Mouse (Mus musculus): ENCODE results near the gene Stx5a. TPM values are rescaled to one million over a fixed set of nuclear protein-coding genes. Genes with fewer than 3 reads are reported as not detected.
A peak's percentile ranks its signal among the peaks of the same experiment; 100 is the strongest.

Stx5a gene
- polyA plus RNA-seq, 1 experiment from 2014 or later = 128 TPM

- Histone ChIP-seq H3K9me3 (ENCODE audit: control insufficient read depth, low read length) (no peaks in the 10 kb centered on the region), H3K9ac (ENCODE audit: low read depth, low read length) (no peak overlapping the region), H3K27ac (ENCODE audit: low read depth, low read length) (no peak overlapping the region), H3K4me2 (replicated peaks; ENCODE audit: low read depth, low read length) (no peak overlapping the region), H3K4me3 (ENCODE audit: low read length) (no peak overlapping the region), H3K27me3 (ENCODE audit: control insufficient read depth, insufficient read depth, low read length) (no peaks in the 10 kb centered on the region), H3K4me1 (ENCODE audit: control insufficient read depth, insufficient read depth, low read length) (peaks cover 10% of the 10 kb centered on the region; the same call in 1 of the 2 replicates), H3K36me3 (ENCODE audit: control insufficient read depth, insufficient read depth, low read length) (peaks cover 50% of the 10 kb centered on the region)
- 88% methylated on average over 7 of the region's 7 CpGs for WGBS
- no peak for ATAC-seq (ENCODE audit: low FRiP score, low TSS enrichment)
Measured at GRCm38 (mm10) chr19:8706132-8706667, 35.0 kb upstream of the Stx5a start.

GRCm38 (mm10) chr19:8706930-8707329, 34.3 kb upstream of the Stx5a start:
- H3K9me3 ChIP-seq (ENCODE audit: control insufficient read depth, low read length) = no peaks in the 10 kb centered on the region
- H3K4me2 ChIP-seq (replicated peaks; ENCODE audit: low read depth, low read length) = no peak overlapping the region
- ATAC-seq (ENCODE audit: low FRiP score, low TSS enrichment) = no peak
- 98% methylated on average over 7 of the region's 7 CpGs for WGBS
- no peak overlapping the region for H3K9ac ChIP-seq (ENCODE audit: low read depth, low read length)
- no peak overlapping the region for H3K4me3 ChIP-seq (ENCODE audit: low read length)
- peaks cover 57% of the 10 kb centered on the region for H3K36me3 ChIP-seq (ENCODE audit: control insufficient read depth, insufficient read depth, low read length)
- H3K27me3 ChIP-seq (ENCODE audit: control insufficient read depth, insufficient read depth, low read length) = no peaks in the 10 kb centered on the region
- H3K4me1 ChIP-seq (ENCODE audit: control insufficient read depth, insufficient read depth, low read length) = peaks cover 18% of the 10 kb centered on the region; the same call in 1 of the 2 replicates
- H3K27ac ChIP-seq (ENCODE audit: low read depth, low read length) = no peak overlapping the region

GRCm38 (mm10) chr19:8708954-8709353, 32.3 kb upstream of the Stx5a start:
- H3K4me1 ChIP-seq (ENCODE audit: control insufficient read depth, insufficient read depth, low read length) = peaks cover 19% of the 10 kb centered on the region; the same call in 1 of the 2 replicates
- H3K4me2 ChIP-seq (replicated peaks; ENCODE audit: low read depth, low read length) = no peak overlapping the region
- no peak for ATAC-seq (ENCODE audit: low FRiP score, low TSS enrichment)
- H3K9ac ChIP-seq (ENCODE audit: low read depth, low read length) = no peak overlapping the region
- H3K27me3 ChIP-seq (ENCODE audit: control insufficient read depth, insufficient read depth, low read length) = no peaks in the 10 kb centered on the region
- peaks cover 59% of the 10 kb centered on the region for H3K36me3 ChIP-seq (ENCODE audit: control insufficient read depth, insufficient read depth, low read length)
- H3K27ac ChIP-seq (ENCODE audit: low read depth, low read length) = no peak overlapping the region
- WGBS = 96% methylated on average over 8 of the region's 8 CpGs
- H3K9me3 ChIP-seq (ENCODE audit: control insufficient read depth, low read length) = no peaks in the 10 kb centered on the region
- H3K4me3 ChIP-seq (ENCODE audit: low read length) = no peak overlapping the region

- H3K9ac ChIP-seq (ENCODE audit: low read depth, low read length) = no peak overlapping the region; the same call in 1 of the 2 replicates
- no peak overlapping the region for H3K4me2 ChIP-seq (replicated peaks; ENCODE audit: low read depth, low read length)
- H3K27me3 ChIP-seq (ENCODE audit: control insufficient read depth, insufficient read depth, low read length) = no peaks in the 10 kb centered on the region
- ATAC-seq (ENCODE audit: low FRiP score, low TSS enrichment) = no peak
- peaks cover 59% of the 10 kb centered on the region for H3K36me3 ChIP-seq (ENCODE audit: control insufficient read depth, insufficient read depth, low read length)
- H3K4me3 ChIP-seq (ENCODE audit: low read length) = no peak overlapping the region
- no peaks in the 10 kb centered on the region for H3K9me3 ChIP-seq (ENCODE audit: control insufficient read depth, low read length)
- H3K4me1 ChIP-seq (ENCODE audit: control insufficient read depth, insufficient read depth, low read length) = peaks cover 19% of the 10 kb centered on the region; the same call in 1 of the 2 replicates
- H3K27ac ChIP-seq (ENCODE audit: low read depth, low read length) = no peak overlapping the region
- WGBS = 95% methylated on average over 2 of the region's 2 CpGs
Measured at GRCm38 (mm10) chr19:8710057-8710456, 31.2 kb upstream of the Stx5a start.

GRCm38 (mm10) chr19:8711506-8711905, 29.7 kb upstream of the Stx5a start:
- no peaks in the 10 kb centered on the region for H3K27me3 ChIP-seq (ENCODE audit: control insufficient read depth, insufficient read depth, low read length)
- H3K36me3 ChIP-seq (ENCODE audit: control insufficient read depth, insufficient read depth, low read length) = peaks cover 56% of the 10 kb centered on the region
- peak overlapping the region; percentile 82 for H3K9ac ChIP-seq (ENCODE audit: low read depth, low read length)
- H3K9me3 ChIP-seq (ENCODE audit: control insufficient read depth, low read length) = no peaks in the 10 kb centered on the region
- 49% methylated on average over 4 of the region's 4 CpGs for WGBS
- peak overlapping the region; percentile 81 for H3K4me3 ChIP-seq (ENCODE audit: low read length)
- ATAC-seq (ENCODE audit: low FRiP score, low TSS enrichment) = no peak
- H3K27ac ChIP-seq (ENCODE audit: low read depth, low read length) = no peak overlapping the region
- H3K4me2 ChIP-seq (replicated peaks; ENCODE audit: low read depth, low read length) = peak overlapping the region; percentile 72
- peaks cover 19% of the 10 kb centered on the region; the same call in 1 of the 2 replicates for H3K4me1 ChIP-seq (ENCODE audit: control insufficient read depth, insufficient read depth, low read length)

GRCm38 (mm10) chr19:8711949-8712869, 29.0 kb upstream of the Stx5a start:
- 53% methylated on average over 10 of the region's 10 CpGs for WGBS
- H3K9ac ChIP-seq (ENCODE audit: low read depth, low read length) = peak overlapping the region; percentile 82
- H3K27me3 ChIP-seq (ENCODE audit: control insufficient read depth, insufficient read depth, low read length) = no peaks in the 10 kb centered on the region
- H3K4me3 ChIP-seq (ENCODE audit: low read length) = peak overlapping the region; percentile 81
- peak overlapping the region; percentile 72 for H3K4me2 ChIP-seq (replicated peaks; ENCODE audit: low read depth, low read length)
- no peak for ATAC-seq (ENCODE audit: low FRiP score, low TSS enrichment)
- peak overlapping the region; percentile 96 for H3K27ac ChIP-seq (ENCODE audit: low read depth, low read length)
- no peaks in the 10 kb centered on the region for H3K9me3 ChIP-seq (ENCODE audit: control insufficient read depth, low read length)
- peaks cover 19% of the 10 kb centered on the region; the same call in 1 of the 2 replicates for H3K4me1 ChIP-seq (ENCODE audit: control insufficient read depth, insufficient read depth, low read length)
- peaks cover 49% of the 10 kb centered on the region for H3K36me3 ChIP-seq (ENCODE audit: control insufficient read depth, insufficient read depth, low read length)

- peak overlapping the region; percentile 82 for H3K9ac ChIP-seq (ENCODE audit: low read depth, low read length)
- peaks cover 19% of the 10 kb centered on the region; the same call in 1 of the 2 replicates for H3K4me1 ChIP-seq (ENCODE audit: control insufficient read depth, insufficient read depth, low read length)
- WGBS = under 1% methylated on average over 13 of the region's 13 CpGs
- peaks cover 42% of the 10 kb centered on the region for H3K36me3 ChIP-seq (ENCODE audit: control insufficient read depth, insufficient read depth, low read length)
- H3K9me3 ChIP-seq (ENCODE audit: control insufficient read depth, low read length) = no peaks in the 10 kb centered on the region
- peak overlapping the region; percentile 72 for H3K4me2 ChIP-seq (replicated peaks; ENCODE audit: low read depth, low read length)
- peak; percentile 75 for ATAC-seq (ENCODE audit: low FRiP score, low TSS enrichment)
- H3K27ac ChIP-seq (ENCODE audit: low read depth, low read length) = peak overlapping the region; percentile 96
- H3K4me3 ChIP-seq (ENCODE audit: low read length) = peak overlapping the region; percentile 81
- no peaks in the 10 kb centered on the region for H3K27me3 ChIP-seq (ENCODE audit: control insufficient read depth, insufficient read depth, low read length)
Measured at GRCm38 (mm10) chr19:8712870-8713305, 28.3 kb upstream of the Stx5a start.

GRCm38 (mm10) chr19:8713306-8713996, 27.8 kb upstream of the Stx5a start:
- Histone ChIP-seq H3K27me3 (ENCODE audit: control insufficient read depth, insufficient read depth, low read length) (no peaks in the 10 kb centered on the region), H3K4me1 (ENCODE audit: control insufficient read depth, insufficient read depth, low read length) (peaks cover 19% of the 10 kb centered on the region; the same call in 1 of the 2 replicates), H3K4me2 (replicated peaks; ENCODE audit: low read depth, low read length) (peak overlapping the region; percentile 72), H3K4me3 (ENCODE audit: low read length) (peak overlapping the region; percentile 81), H3K9ac (ENCODE audit: low read depth, low read length) (peak overlapping the region; percentile 82), H3K27ac (ENCODE audit: low read depth, low read length) (peak overlapping the region; percentile 96), H3K36me3 (ENCODE audit: control insufficient read depth, insufficient read depth, low read length) (peaks cover 36% of the 10 kb centered on the region), H3K9me3 (ENCODE audit: control insufficient read depth, low read length) (no peaks in the 10 kb centered on the region)
- peak; percentile 90 for ATAC-seq (ENCODE audit: low FRiP score, low TSS enrichment)
- WGBS = under 1% methylated on average over 51 of the region's 51 CpGs
